Mouse (Mus musculus): ENCODE measurements at regions not wholly inside any gene's neighbourhood (a gene's known extent, or its start where the extent isn't known, plus 50 kb on each side); places are given as distances from the start of the nearest gene placed in this dataset.
A peak's percentile ranks its signal among the peaks of the same experiment; 100 is the strongest.
"Not testable (repeated sequence)": the region's sequence is repeated elsewhere in the genome, so short reads cannot be mapped to it uniquely, and the experiment has no call there.

GRCm38 (mm10) chr6:69932297-69932696 is 859.7 kb downstream of the Rpia start:
- H3K9ac ChIP-seq: no peak overlapping the region
- H3K9me3 ChIP-seq: no peaks in the 10 kb centered on the region
- WGBS: 84% methylated on average over 2 of the region's 2 CpGs
- no peaks in the 10 kb centered on the region for H3K4me1 ChIP-seq
- no peaks in the 10 kb centered on the region for H3K36me3 ChIP-seq
- H3K27ac ChIP-seq: no peak overlapping the region
- H3K4me2 ChIP-seq: no peak overlapping the region
- H3K4me3 ChIP-seq (replicated peaks): no peak overlapping the region
- no peaks in the 10 kb centered on the region for H3K27me3 ChIP-seq (replicated peaks)
- no peak for ATAC-seq (ENCODE audit: insufficient read depth, low FRiP score, low read depth)

GRCm38 (mm10) chr6:69914781-69915180 is 877.3 kb downstream of the Rpia start:
- Histone ChIP-seq H3K36me3 (no peaks in the 10 kb centered on the region), H3K9me3 (no peaks in the 10 kb centered on the region), H3K9ac (no peak overlapping the region), H3K4me2 (no peak overlapping the region), H3K27me3 (replicated peaks) (no peaks in the 10 kb centered on the region), H3K4me1 (no peaks in the 10 kb centered on the region), H3K4me3 (replicated peaks) (no peak overlapping the region), H3K27ac (no peak overlapping the region)
- ATAC-seq (ENCODE audit: insufficient read depth, low FRiP score, low read depth): no peak
- 69% methylated on average over 4 of the region's 4 CpGs for WGBS

DNA sequence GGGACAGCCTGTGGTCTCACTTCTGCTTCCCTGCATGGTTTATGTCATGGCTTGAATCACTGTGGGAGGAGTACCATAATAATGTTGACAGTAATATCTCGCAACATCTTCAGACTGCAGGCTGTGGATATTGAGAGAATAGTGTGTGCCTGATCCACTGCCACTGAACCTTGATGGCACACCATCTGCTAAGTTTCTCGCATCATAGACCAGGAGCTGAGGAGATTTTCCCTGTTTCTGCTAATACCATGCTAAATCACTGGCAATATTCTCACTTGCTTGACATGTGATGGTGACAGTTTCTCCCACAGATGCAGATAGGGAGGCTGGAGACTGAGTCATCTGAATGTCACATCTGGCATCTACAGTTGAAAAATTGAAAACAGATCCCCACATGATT is 912.7 kb downstream of the Rpia start:
- 76% methylated on average over 2 of the region's 2 CpGs for WGBS
- Histone ChIP-seq H3K27ac (no peak overlapping the region), H3K4me2 (no peak overlapping the region), H3K4me1 (no peaks in the 10 kb centered on the region), H3K4me3 (replicated peaks) (no peak overlapping the region), H3K9me3 (no peaks in the 10 kb centered on the region), H3K9ac (no peak overlapping the region), H3K27me3 (replicated peaks) (no peaks in the 10 kb centered on the region), H3K36me3 (no peaks in the 10 kb centered on the region)
- ATAC-seq (ENCODE audit: insufficient read depth, low FRiP score, low read depth): no peak

- 70% methylated on average over 2 of the region's 2 CpGs for WGBS
- not testable (repeated sequence) for ATAC-seq (ENCODE audit: insufficient read depth, low FRiP score, low read depth)
These were observed 933.4 kb downstream of the Rpia start for GRCm38 (mm10) chr6:69858631-69859030.

GRCm38 (mm10) chr6:69828640-69829039 is 963.4 kb downstream of the Rpia start:
- not testable (repeated sequence) for H3K4me1 ChIP-seq; ATAC-seq (ENCODE audit: insufficient read depth, low FRiP score, low read depth); H3K27me3 ChIP-seq (replicated peaks); H3K4me3 ChIP-seq (replicated peaks); H3K36me3 ChIP-seq; H3K27ac ChIP-seq; H3K9me3 ChIP-seq; H3K4me2 ChIP-seq; H3K9ac ChIP-seq
- WGBS: 74% methylated on average over 5 of the region's 5 CpGs

More at GRCm38 (mm10) chr6:69858631-69859030, 933.4 kb downstream of the Rpia start:
- H3K4me2 ChIP-seq; H3K9ac ChIP-seq; H3K27ac ChIP-seq; H3K36me3 ChIP-seq; H3K27me3 ChIP-seq (replicated peaks); H3K9me3 ChIP-seq; H3K4me1 ChIP-seq; H3K4me3 ChIP-seq (replicated peaks): not testable (repeated sequence)

DNA sequence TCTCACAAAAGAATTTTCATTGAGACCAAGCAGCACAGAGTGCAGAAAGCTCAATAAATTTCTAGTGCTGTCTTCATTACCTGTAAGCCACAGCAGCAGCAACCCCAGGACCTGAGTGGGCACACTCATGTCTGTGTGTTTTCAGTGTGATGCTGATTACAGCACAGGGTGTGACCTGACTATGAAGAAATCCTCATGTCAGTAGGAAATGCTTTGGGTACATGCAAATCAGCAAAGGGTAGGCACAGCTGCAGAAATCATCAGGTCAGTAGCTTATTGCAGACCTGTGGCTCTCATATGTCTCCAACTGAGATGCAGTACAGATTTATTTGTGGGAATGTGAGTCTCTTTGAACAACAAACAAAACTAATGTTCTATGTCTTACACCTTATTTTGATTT is 977.1 kb downstream of the Rpia start:
- H3K4me3 ChIP-seq (replicated peaks); ATAC-seq (ENCODE audit: insufficient read depth, low FRiP score, low read depth): not testable (repeated sequence)

DNA sequence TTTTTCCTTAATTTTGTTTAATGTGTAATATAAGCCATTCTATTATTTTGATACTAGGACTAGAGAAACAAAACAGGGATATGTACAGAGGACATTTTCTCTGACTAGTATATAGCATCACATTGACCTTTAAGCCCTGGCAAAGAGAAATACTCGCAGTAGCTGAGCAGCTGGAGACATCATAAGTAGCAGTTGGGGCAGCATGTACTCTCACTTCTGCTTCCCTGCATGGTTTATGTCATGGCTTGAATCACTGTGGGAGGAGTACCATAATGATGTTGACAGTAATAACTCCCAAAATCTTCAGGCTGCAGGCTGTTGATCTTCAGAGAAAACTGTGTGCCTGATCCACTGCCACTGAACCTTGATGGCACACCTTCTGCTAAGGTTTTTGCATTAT is 977.7 kb downstream of the Rpia start:
- H3K4me2 ChIP-seq; H3K4me1 ChIP-seq; H3K9me3 ChIP-seq; H3K4me3 ChIP-seq (replicated peaks); H3K27ac ChIP-seq; H3K36me3 ChIP-seq; H3K27me3 ChIP-seq (replicated peaks); H3K9ac ChIP-seq: not testable (repeated sequence)
- ATAC-seq (ENCODE audit: insufficient read depth, low FRiP score, low read depth): peak; percentile 47; the same call in 1 of the 2 replicates
- 21% methylated on average over 1 of the region's 1 CpGs for WGBS

More for the DNA sequence above, 977.1 kb downstream of the Rpia start:
- not testable (repeated sequence) for H3K27me3 ChIP-seq (replicated peaks); H3K9ac ChIP-seq; H3K9me3 ChIP-seq; H3K4me2 ChIP-seq; H3K4me1 ChIP-seq; H3K36me3 ChIP-seq; H3K27ac ChIP-seq

DNA sequence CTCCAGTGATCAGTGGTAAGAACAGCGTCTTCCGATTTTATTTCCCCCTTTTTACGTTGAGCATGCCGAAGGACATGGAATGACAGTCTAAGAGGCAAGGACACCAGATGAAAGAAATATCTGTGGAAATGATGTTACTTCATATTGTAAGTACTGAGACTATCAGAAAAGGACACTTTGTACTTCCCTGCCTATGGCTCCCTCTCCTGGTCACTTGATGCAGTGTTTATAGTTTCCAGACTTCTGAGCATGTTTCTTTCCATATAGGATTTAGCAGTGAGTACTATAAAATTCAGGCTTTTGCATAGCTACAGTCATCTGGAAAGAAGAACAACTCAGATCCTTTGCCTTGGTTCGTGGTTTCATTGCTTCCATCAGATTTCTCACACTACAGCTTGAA is 1011.7 kb downstream of the Rpia start:
- H3K36me3 ChIP-seq; H3K27me3 ChIP-seq (replicated peaks); H3K27ac ChIP-seq; H3K4me1 ChIP-seq; ATAC-seq (ENCODE audit: insufficient read depth, low FRiP score, low read depth); H3K9me3 ChIP-seq; H3K4me3 ChIP-seq (replicated peaks); H3K4me2 ChIP-seq; H3K9ac ChIP-seq: not testable (repeated sequence)
- WGBS: 72% methylated on average over 5 of the region's 5 CpGs

DNA sequence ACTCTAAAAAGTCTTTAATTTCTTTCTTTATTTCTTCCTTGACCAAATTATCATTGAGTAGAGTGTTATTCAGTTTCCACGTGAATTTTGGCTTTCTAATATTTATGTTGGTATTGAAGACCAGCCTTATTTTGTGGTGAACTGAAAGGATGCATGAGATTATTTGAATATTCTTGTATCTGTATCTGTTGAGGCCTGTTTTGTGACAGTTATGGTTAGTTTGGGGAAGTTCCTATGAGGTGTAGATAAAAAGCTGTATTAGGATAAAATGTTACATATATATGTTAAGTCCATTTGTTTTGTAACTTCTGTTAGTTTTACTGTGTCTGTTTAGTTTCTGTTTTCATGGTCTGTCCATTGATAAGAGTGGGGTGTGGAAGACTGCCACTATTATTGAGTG is 1014.7 kb downstream of the Rpia start:
- ATAC-seq (ENCODE audit: insufficient read depth, low FRiP score, low read depth); H3K27me3 ChIP-seq (replicated peaks); H3K36me3 ChIP-seq; H3K9ac ChIP-seq; H3K4me3 ChIP-seq (replicated peaks); H3K4me2 ChIP-seq; H3K9me3 ChIP-seq; H3K4me1 ChIP-seq; H3K27ac ChIP-seq: not testable (repeated sequence)
- 57% methylated on average over 1 of the region's 1 CpGs for WGBS

DNA sequence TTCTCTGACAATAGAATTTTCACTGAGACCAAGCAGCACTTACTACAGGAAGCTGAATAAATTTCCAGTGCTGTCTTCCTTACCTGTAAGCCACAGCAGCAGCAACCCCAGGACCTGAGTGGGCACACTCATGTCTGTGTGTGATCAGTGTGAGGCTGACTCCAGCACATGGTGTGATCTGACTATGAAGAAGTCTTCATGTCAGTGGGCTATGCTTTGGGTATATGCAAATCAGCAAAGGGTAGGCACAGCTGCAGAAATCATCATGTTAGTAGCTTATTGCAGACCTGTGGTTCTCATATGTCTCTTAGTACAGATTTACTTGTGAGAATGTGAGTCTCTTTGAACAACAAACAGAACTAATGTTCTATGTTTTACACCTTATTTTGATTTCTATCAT is 1027.2 kb downstream of the Rpia start:
- Histone ChIP-seq H3K27ac (no peak overlapping the region), H3K27me3 (replicated peaks) (no peaks in the 10 kb centered on the region), H3K36me3 (no peaks in the 10 kb centered on the region), H3K4me2 (no peak overlapping the region), H3K4me1 (no peaks in the 10 kb centered on the region), H3K9ac (no peak overlapping the region), H3K9me3 (no peaks in the 10 kb centered on the region), H3K4me3 (replicated peaks) (no peak overlapping the region)
- ATAC-seq (ENCODE audit: insufficient read depth, low FRiP score, low read depth): no peak

DNA sequence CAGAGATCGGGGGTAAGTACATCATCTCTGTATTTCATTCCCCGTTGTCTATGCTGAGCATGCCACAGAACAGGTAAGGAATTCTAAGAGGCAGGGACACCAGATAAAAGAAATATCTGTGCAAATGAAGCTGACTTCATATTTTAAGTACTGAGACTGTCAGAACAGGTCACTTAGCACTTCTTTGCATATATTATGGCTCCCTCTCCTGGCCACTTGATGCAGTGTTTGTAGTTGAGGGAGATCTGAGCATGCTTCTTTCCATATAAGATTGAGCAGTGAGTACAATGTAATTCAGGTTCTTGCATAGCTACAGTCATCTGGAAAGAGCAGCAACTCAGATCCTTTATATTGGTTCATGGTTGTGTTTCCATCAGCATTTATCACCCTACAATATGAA is 1033.4 kb downstream of the Rpia start:
- Histone ChIP-seq H3K4me3 (replicated peaks) (no peak overlapping the region), H3K9ac (no peak overlapping the region), H3K27ac (no peak overlapping the region), H3K9me3 (no peaks in the 10 kb centered on the region), H3K4me2 (no peak overlapping the region), H3K36me3 (no peaks in the 10 kb centered on the region), H3K4me1 (no peaks in the 10 kb centered on the region), H3K27me3 (replicated peaks) (no peaks in the 10 kb centered on the region)
- WGBS: 86% methylated on average over 2 of the region's 2 CpGs
- no peak for ATAC-seq (ENCODE audit: insufficient read depth, low FRiP score, low read depth)

- H3K4me2 ChIP-seq: no peak overlapping the region
- no peak overlapping the region for H3K27ac ChIP-seq
- H3K4me1 ChIP-seq: no peaks in the 10 kb centered on the region
- H3K27me3 ChIP-seq (replicated peaks): no peaks in the 10 kb centered on the region
- H3K9ac ChIP-seq: no peak overlapping the region
- no peak overlapping the region for H3K4me3 ChIP-seq (replicated peaks)
- no peaks in the 10 kb centered on the region for H3K9me3 ChIP-seq
- H3K36me3 ChIP-seq: no peaks in the 10 kb centered on the region
- ATAC-seq (ENCODE audit: insufficient read depth, low FRiP score, low read depth): no peak; the same call in 1 of the 2 replicates
These were observed 1052.9 kb downstream of the Rpia start for GRCm38 (mm10) chr6:69739002-69739625.

DNA sequence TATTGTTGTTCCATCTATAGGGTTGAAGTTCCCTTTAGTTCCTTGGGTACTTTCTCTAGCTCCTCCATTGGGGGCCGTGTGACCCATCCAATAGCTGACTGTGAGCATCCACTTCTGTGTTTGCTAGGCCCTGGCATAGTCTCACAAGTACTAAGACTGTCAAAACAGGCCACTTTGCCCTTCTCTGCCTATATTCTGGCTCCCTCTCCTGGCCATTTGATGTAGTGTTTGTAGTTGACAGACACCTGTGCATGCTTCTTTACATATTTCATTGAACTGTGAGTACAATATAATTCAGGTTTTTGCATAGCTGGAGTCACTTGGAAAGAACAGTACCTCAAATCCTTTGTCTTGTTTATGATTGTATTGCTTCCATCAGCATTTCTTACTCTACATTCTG is 1059.2 kb downstream of the Rpia start:
- H3K36me3 ChIP-seq; H3K27ac ChIP-seq; H3K27me3 ChIP-seq (replicated peaks); H3K9ac ChIP-seq; ATAC-seq (ENCODE audit: insufficient read depth, low FRiP score, low read depth); H3K4me1 ChIP-seq; H3K4me2 ChIP-seq; H3K4me3 ChIP-seq (replicated peaks); H3K9me3 ChIP-seq: not testable (repeated sequence)
- WGBS: 30% methylated on average over 1 of the region's 1 CpGs
